Mouse (Mus musculus) lung, postnatal 0 days (tissue): ENCODE measurements around the gene 2210408I21Rik. TPM values are rescaled to one million over a fixed set of nuclear protein-coding genes. Genes with fewer than 3 reads are reported as not detected.

Experiments used
- ATAC-seq: fragments of 200-750 bp; cut with Nextera tagmentation; 2 replicates; pipeline ENCODE4 v1.8.0; 2017; ENCODE audit warnings: moderate library complexity
- DNase-seq: peaks from one replicate; pipeline ENCODE4 v3.0.0-alpha.2; 2016; ENCODE audit warnings: low spot score
- H3K27ac ChIP-seq: fragments of 300-500 bp; sonication (generic); 2 replicates; pipeline ENCODE4 v1.5.1; 2014; ENCODE audit warnings: antibody characterized with exemption, mild to moderate bottlenecking, low read length, mixed read lengths
- H3K27me3 ChIP-seq: fragments of 300-500 bp; sonication (generic); replicated peaks from 2 replicates; pipeline ENCODE4 v1.6.1; 2014; ENCODE audit warnings: low read length, mixed read lengths; ENCODE audit not compliant: insufficient read depth
- H3K36me3 ChIP-seq: fragments of 300-500 bp; sonication (generic); 2 replicates; pipeline ENCODE4 v1.6.1; 2014; ENCODE audit warnings: low read length, mixed read lengths; ENCODE audit not compliant: insufficient read depth
- H3K4me1 ChIP-seq: fragments of 300-500 bp; sonication (generic); 2 replicates; pipeline ENCODE4 v1.6.1; 2014; ENCODE audit warnings: antibody characterized with exemption, low read depth, low read length, mixed read lengths; ENCODE audit not compliant: insufficient read depth
- H3K4me2 ChIP-seq: fragments of 300-500 bp; sonication (generic); replicated peaks from 2 replicates; pipeline ENCODE4 v1.6.1; 2014; ENCODE audit warnings: low read depth, mild to moderate bottlenecking, low read length, moderate library complexity, mixed read lengths
- H3K4me3 ChIP-seq: fragments of 300-500 bp; sonication (generic); 2 replicates; pipeline ENCODE4 v1.5.1; 2014; ENCODE audit warnings: low read depth, low read length
- H3K9ac ChIP-seq: fragments of 300-500 bp; sonication (generic); replicated peaks from 2 replicates; pipeline ENCODE4 v1.6.1; 2014; ENCODE audit warnings: low read depth, mild to moderate bottlenecking
- H3K9me3 ChIP-seq: fragments of 300-500 bp; sonication (generic); 2 replicates; pipeline ENCODE4 v1.6.1; 2016; ENCODE audit warnings: low read length, mixed read lengths
- CTCF ChIP-seq: IDR thresholded peaks from 2 replicates; pipeline ENCODE4 v1.5.1; 2016; ENCODE audit warnings: antibody characterized with exemption, mild to moderate bottlenecking
- EP300 ChIP-seq: IDR thresholded peaks from 2 replicates; pipeline ENCODE4 v1.6.1; 2016; ENCODE audit warnings: antibody characterized with exemption, mild to moderate bottlenecking, control low read depth
- WGBS: fragments of 180-500 bp; shearing (Covaris S2); extraction: QIAGEN DNeasy Blood & Tissue Kit; methylation state at CpG from one replicate; pipeline ENCODE4 v1.1.7; 2014; 5-methylcytosine and 5-hydroxymethylcytosine counted together
- polyA plus RNA-seq: library from polyadenylated mRNA; unstranded; fragments of >200 nt; fragmentation: Nextera tagmentation; extraction: Ambion mirVana; gene quantifications from 2 replicates; pipeline ENCODE4 v1.2.1, GENCODE M21; 2015

The 2210408I21Rik gene
- polyA plus RNA-seq, 1 experiment from 2014 or later = 5.3 TPM

- Histone ChIP-seq H3K9ac (no peak overlapping the region), H3K4me3 (no peak overlapping the region), H3K36me3 (no peaks in the 10 kb centered on the region), H3K9me3 (no peaks in the 10 kb centered on the region), H3K4me2 (no peak overlapping the region), H3K4me1 (no peaks in the 10 kb centered on the region), H3K27ac (no peak overlapping the region), H3K27me3 (no peaks in the 10 kb centered on the region)
- TF ChIP-seq CTCF (no peak), EP300 (no peak)
- DNase-seq = peak; percentile 3
- ATAC-seq = no peak
- 82% methylated on average over 2 of the region's 2 CpGs for WGBS
Observed at GRCm38 (mm10) chr13:77615346-77615745, 480.0 kb downstream of the 2210408I21Rik start.

Other genes starting within 250 kb of the 2210408I21Rik start
- 18.5 and 21.0 TPM in 2 replicates for gene Slf1, start 67 bp upstream of the 2210408I21Rik start, polyA plus RNA-seq